Mouse (Mus musculus) cerebellum, adult 2 months (tissue): ENCODE measurements around the gene Tomm22. TPM values are rescaled to one million over a fixed set of nuclear protein-coding genes. Genes with fewer than 3 reads are reported as not detected.
"Not testable (repeated sequence)": the region's sequence is repeated elsewhere in the genome, so short reads cannot be mapped to it uniquely, and the experiment has no call there.

Experiments
- DNase-seq, 2 experiments: peaks; one replicate each; pipeline ENCODE4 v3.0.0; 2021
- H3K27ac ChIP-seq: fragments of 200-500 bp; 2 replicates; pipeline ENCODE4 v1.5.1; 2012; ENCODE audit warnings: low read length, control low read depth, inconsistent platforms; ENCODE audit not compliant: insufficient read depth
- H3K27me3 ChIP-seq: fragments of 200-500 bp; 2 replicates; pipeline ENCODE4 v1.6.1; 2012; ENCODE audit warnings: inconsistent platforms, mild to moderate bottlenecking, low read length, moderate library complexity; ENCODE audit not compliant: control insufficient read depth, insufficient read depth
- H3K4me1 ChIP-seq: fragments of 200-500 bp; 2 replicates; pipeline ENCODE4 v1.6.1; 2011; ENCODE audit warnings: low read length; ENCODE audit not compliant: control insufficient read depth, insufficient read depth
- H3K4me3 ChIP-seq: fragments of 200-500 bp; replicated peaks from 2 replicates; pipeline ENCODE3; 2011; ENCODE audit warnings: mild to moderate bottlenecking, low read depth, low read length, control low read depth; ENCODE audit not compliant: insufficient read depth
- CTCF ChIP-seq: fragments of 200-500 bp; IDR thresholded peaks from 2 replicates; pipeline ENCODE4 v1.5.1; 2011; ENCODE audit warnings: low read depth, mild to moderate bottlenecking, control low read depth, low read length, moderate library complexity, borderline replicate concordance; ENCODE audit not compliant: insufficient read depth
- POLR2A ChIP-seq: fragments of 200-500 bp; IDR thresholded peaks from 2 replicates; pipeline ENCODE4 v1.6.1; 2011; ENCODE audit warnings: low read length, control low read depth, borderline replicate concordance; ENCODE audit not compliant: insufficient read depth
- WGBS: fragments of 180-500 bp; shearing (Covaris S2); methylation state at CpG from one replicate; pipeline ENCODE4 v1.1.7; 2018; 5-methylcytosine and 5-hydroxymethylcytosine counted together
- polyA plus RNA-seq: library from polyadenylated mRNA; depleted of rRNA; stranded (reverse); fragments of >200 nt; gene quantifications from 2 replicates; pipeline ENCODE4 v1.2.3, GENCODE M21; 2012

The Tomm22 gene
- polyA plus RNA-seq, 1 experiment: 106 TPM

GRCm38 (mm10) chr15:79657837-79658530 lies 12.7 kb upstream of the Tomm22 start:
- no peaks in the 10 kb centered on the region for H3K27me3 ChIP-seq
- H3K4me3 ChIP-seq: peak overlapping the region; percentile 87
- H3K27ac ChIP-seq: peak overlapping the region; percentile 95
- peak; percentile 84 to 90 for DNase-seq
- H3K4me1 ChIP-seq: no peaks in the 10 kb centered on the region
- WGBS: 2% methylated on average over 16 of the region's 16 CpGs
- TF ChIP-seq CTCF: peak; percentile 57; the same call in 1 of the 2 replicates
- TF ChIP-seq POLR2A: no peak

- Histone ChIP-seq H3K27me3 (no peaks in the 10 kb centered on the region), H3K27ac (peak within 1 kb of the TSS; percentile 95), H3K4me3 (peak within 1 kb of the TSS; percentile 87), H3K4me1 (no peaks in the 10 kb centered on the region)
- TF ChIP-seq POLR2A (peak; percentile 85), CTCF (no peak)
- peak; percentile 96 to 98 for DNase-seq
- WGBS: under 1% methylated on average over 55 of the region's 55 CpGs
Observed at GRCm38 (mm10) chr15:79658531-79659375, 11.9 kb upstream of the Tomm22 start, which contains the start of the genes Fam227a and Cby1. Fam227a (minus strand) TSS chr15:79658956. Cby1 (plus strand) TSS chr15:79659199.

GRCm38 (mm10) chr15:79661852-79662251 lies 8.8 kb upstream of the Tomm22 start:
- Histone ChIP-seq H3K4me1 (no peaks in the 10 kb centered on the region), H3K4me3 (no peak overlapping the region), H3K27ac (no peak overlapping the region), H3K27me3 (no peaks in the 10 kb centered on the region)
- TF ChIP-seq CTCF (peak; percentile 43; the same call in 1 of the 2 replicates), POLR2A (no peak)
- 75% methylated on average over 4 of the region's 4 CpGs for WGBS
- DNase-seq: no peak

- H3K27me3 ChIP-seq: no peaks in the 10 kb centered on the region
- no peak for DNase-seq
- H3K4me1 ChIP-seq: no peaks in the 10 kb centered on the region
- no peak overlapping the region for H3K27ac ChIP-seq
- no peak overlapping the region for H3K4me3 ChIP-seq
- WGBS: 88% methylated on average over 8 of the region's 8 CpGs
- TF ChIP-seq CTCF: no peak
- TF ChIP-seq POLR2A: no peak
Observed at GRCm38 (mm10) chr15:79664666-79665065, 6.0 kb upstream of the Tomm22 start.

- no peak for TF ChIP-seq POLR2A
- TF ChIP-seq CTCF: no peak
- H3K27me3 ChIP-seq: no peaks in the 10 kb centered on the region
- 59% methylated on average over 10 of the region's 10 CpGs for WGBS
- H3K4me3 ChIP-seq: no peak overlapping the region
- no peak overlapping the region for H3K27ac ChIP-seq
- no peak for DNase-seq
- H3K4me1 ChIP-seq: no peaks in the 10 kb centered on the region
Observed at GRCm38 (mm10) chr15:79669195-79669594, 1.5 kb upstream of the Tomm22 start.

- peak overlapping the region; percentile 81 for H3K4me3 ChIP-seq
- H3K27me3 ChIP-seq: no peaks in the 10 kb centered on the region
- H3K27ac ChIP-seq: no peak overlapping the region; the same call in 1 of the 2 replicates
- TF ChIP-seq CTCF: no peak
- no peak for TF ChIP-seq POLR2A
- H3K4me1 ChIP-seq: no peaks in the 10 kb centered on the region
- no peak for DNase-seq
- WGBS: under 1% methylated on average over 37 of the region's 37 CpGs
Observed at GRCm38 (mm10) chr15:79670972-79671299, 275 bp downstream of the Tomm22 start.

- H3K4me1 ChIP-seq, H3K27me3 ChIP-seq, H3K27ac ChIP-seq: not testable (repeated sequence)
- peak in 1 of 2 experiments; percentile 36 for DNase-seq
- 52% methylated on average over 11 of the region's 11 CpGs for whole genome bisulfite sequencing
- peak overlapping the region; percentile 32 for H3K4me3 ChIP-seq
Observed at GRCm38 (mm10) chr15:79671828-79672348, 1.2 kb downstream of the Tomm22 start.
